Comparison of ENCODE assay signal across 16 mouse cellular contexts in genomic region chr2:28362199-28362598, GRCm38 (mm10).
"Had no signal": no experiment of that assay in that cellular context is flagged by ENCODE, and none has a peak within 500 bp of the region (broad histone marks: within the 10 kb centered on the region; RNA-seq: fewer than 3 reads in every experiment).

No protein-coding gene starts in this region.

- H3K27me3 ChIP-seq: kidney, embryonic 15.5 days; liver, embryonic 13.5 days; lung, embryonic 15.5 days; midbrain, embryonic 13.5 days; neural tube, embryonic 12.5 days had no signal

- ATAC-seq: liver, postnatal 0 days; midbrain, embryonic 13.5 days had no signal

- H3K4me3 ChIP-seq: kidney, embryonic 15.5 days; liver, embryonic 13.5 days; lung, embryonic 15.5 days; midbrain, embryonic 13.5 days; myocyte; neural tube, embryonic 12.5 days had no signal

- H3K9ac ChIP-seq: kidney, embryonic 15.5 days; liver, embryonic 13.5 days; liver, postnatal 0 days; lung, embryonic 15.5 days; midbrain, embryonic 13.5 days; neural tube, embryonic 12.5 days had no signal

- H3K4me1 ChIP-seq: liver, embryonic 13.5 days; lung, embryonic 15.5 days; neural tube, embryonic 12.5 days had no signal

- H3K9me3 ChIP-seq: kidney, embryonic 15.5 days; liver, embryonic 13.5 days; lung, embryonic 15.5 days; midbrain, embryonic 13.5 days; neural tube, embryonic 12.5 days had no signal

- H3K27ac ChIP-seq: kidney, embryonic 15.5 days; liver, embryonic 13.5 days; lung, embryonic 15.5 days; macrophage; midbrain, embryonic 13.5 days; neural tube, embryonic 12.5 days had no signal

- H3K4me2 ChIP-seq: kidney, embryonic 15.5 days; liver, embryonic 13.5 days; lung, embryonic 15.5 days; midbrain, embryonic 13.5 days; neural tube, embryonic 12.5 days had no signal

- H3K36me3 ChIP-seq: kidney, embryonic 15.5 days; liver, embryonic 13.5 days; lung, embryonic 15.5 days; midbrain, embryonic 13.5 days; neural tube, embryonic 12.5 days had no signal

- DNase-seq: kidney, adult 2 months; kidney, postnatal 14 days; layer of hippocampus, adult 9-11 months; liver; liver, embryonic 13.5 days; liver, postnatal 0 days; lung, postnatal 14 days; right cerebral cortex, postnatal 14 days; thymus, adult 2 months; thymus, postnatal 36 days had no signal
